Mouse (Mus musculus): ENCODE measurements around the gene Ift52.
A peak's percentile ranks its signal among the peaks of the same experiment; 100 is the strongest.
"Not testable (repeated sequence)": the region's sequence is repeated elsewhere in the genome, so short reads cannot be mapped to it uniquely, and the experiment has no call there.

The Ift52 gene

DNA sequence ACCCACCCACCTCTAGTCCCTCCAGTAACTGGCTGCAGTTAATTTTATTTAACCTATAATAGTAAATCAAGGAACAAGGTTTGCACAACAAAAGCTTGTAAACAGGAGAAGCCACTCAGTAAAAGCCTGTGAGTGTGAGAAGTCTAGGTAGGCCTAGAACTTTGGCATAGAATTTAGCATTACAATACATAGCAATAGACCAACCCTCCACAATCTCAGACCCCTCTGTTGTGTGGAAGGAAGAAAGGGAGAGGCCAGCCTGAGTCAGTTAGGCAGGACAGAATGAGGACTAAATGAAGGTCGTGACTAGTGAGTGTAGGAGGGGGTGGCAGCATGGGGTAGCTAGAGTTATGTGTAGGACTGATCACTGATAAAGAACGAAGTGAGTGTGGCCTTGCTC, 14.6 kb downstream of the Ift52 start:
- DNase-seq (ENCODE audit: low read depth, low spot score), result no peak

DNA sequence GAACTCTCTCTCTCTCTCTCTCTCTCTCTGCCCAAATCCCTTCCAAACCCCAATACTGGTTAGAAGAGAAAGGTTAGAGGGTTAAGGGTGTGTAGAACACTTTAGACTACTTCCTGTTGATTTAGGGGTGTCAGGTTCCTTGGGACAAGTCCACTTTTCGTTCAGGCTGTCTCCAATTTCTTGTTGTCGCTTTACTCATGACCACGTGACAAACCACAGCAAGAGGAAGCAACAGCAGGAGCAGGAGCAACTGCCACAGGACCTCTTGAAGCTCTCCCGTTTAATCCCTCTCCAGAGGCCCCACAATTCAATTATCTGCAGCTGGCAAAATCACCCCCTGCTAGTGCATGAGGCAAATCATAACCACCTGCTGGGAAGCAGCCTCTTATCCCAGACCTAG, 15.5 kb downstream of the Ift52 start:
- no peak for DNase-seq (ENCODE audit: low read depth, low spot score)

DNA sequence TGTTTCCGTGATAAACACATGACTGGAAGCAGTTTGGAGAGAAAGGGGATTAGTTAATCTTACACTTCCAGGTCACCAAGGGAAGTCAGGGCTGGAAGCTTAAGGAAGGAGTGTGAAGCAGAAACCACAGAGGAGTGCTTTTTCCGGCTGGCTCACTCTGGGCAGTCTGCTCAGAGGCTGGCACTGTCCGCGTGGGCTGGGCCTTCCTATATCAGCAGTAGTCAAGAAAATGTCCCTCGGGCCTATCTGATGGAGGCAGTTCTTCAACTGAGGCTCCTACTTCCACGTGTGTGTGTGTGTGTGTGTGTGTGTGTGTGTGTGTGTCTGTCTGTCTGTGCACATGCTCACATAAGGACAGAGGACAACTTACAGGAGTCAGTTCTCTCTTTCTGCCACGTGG, 22.8 kb downstream of the Ift52 start:
- no peak for DNase-seq (ENCODE audit: low read depth, low spot score)

DNA sequence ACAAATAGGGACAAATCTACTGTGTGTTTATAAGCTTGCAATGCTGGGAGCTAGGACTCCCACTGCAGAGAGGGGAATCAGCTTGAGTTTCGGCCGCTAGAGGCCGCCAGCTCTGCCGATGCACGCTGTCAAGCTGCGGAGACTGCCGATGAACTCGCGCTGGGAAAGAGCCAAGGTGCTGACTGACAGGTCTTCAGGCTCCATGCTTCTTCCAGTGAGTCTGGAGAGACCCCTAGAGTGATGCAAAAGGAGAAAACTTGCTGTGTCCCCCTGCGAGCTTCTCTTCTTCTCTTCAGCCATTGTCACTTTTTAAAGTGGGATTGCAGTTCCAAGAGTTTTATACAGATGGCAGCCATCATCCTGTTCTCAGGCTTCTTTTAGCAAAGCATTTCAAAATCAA, 31.0 kb downstream of the Ift52 start:
- DNase-seq (ENCODE audit: low read depth, low spot score), result no peak

DNA sequence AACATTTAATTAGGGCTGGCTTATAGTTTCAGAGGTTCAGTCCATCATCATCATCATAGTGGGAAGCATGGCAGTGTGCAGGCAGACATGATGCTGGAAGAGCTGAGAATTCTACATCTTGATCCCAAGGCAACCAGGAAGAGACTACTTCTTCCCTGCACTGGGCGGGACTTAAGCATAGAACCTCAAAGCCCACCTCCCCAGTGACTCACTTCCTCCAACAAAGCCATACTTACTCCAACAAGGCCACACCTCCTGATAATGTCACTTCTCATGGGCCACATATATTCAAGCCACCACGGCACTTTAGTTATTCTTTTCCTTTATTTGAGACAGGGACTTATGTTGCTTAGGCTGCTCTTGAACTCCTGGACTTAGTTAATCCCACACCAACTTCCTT, 32.0 kb downstream of the Ift52 start:
- DNase-seq (ENCODE audit: low read depth, low spot score), result no peak

DNA sequence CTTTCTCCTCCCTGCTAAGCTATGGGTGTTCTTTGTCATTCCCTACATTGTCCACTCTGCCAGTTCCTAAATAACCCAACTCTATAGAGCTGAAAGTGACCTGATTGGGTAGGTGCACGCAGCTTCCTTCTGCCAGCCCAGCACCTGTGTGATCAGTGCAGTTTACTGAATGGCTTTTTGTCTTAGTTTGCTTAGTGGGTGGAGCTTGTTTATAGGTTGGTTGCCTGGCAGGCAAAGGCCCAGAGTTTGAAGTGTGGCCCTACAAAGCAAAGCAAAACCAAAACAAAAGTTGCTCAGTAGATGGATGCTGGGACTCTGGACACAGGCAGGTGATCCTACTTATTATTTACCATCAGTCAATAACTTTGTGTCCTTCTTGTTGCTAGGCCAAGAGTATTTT, 34.5 kb downstream of the Ift52 start:
- no peak for DNase-seq (ENCODE audit: low read depth, low spot score)

DNA sequence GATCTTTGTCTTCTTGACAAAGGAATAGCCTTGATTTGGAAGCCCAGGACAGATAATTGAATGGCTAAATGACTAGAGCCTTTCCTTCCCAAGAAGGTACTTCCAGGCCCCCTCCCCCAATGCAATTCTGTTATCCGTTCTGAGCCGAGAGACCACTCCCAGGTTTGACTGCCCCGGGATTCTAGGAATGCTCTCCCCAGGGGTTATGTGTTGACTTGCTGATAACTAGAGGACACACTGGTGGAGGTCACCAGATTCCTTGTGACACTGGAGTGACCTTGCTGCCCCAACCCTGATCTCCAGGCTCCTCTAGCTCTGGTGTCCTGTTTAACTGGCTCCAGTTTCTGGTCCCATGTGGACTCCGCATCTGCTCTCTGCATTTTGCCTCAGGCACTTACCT, 34.9 kb downstream of the Ift52 start:
- DNase-seq (ENCODE audit: low read depth, low spot score), result no peak

DNA sequence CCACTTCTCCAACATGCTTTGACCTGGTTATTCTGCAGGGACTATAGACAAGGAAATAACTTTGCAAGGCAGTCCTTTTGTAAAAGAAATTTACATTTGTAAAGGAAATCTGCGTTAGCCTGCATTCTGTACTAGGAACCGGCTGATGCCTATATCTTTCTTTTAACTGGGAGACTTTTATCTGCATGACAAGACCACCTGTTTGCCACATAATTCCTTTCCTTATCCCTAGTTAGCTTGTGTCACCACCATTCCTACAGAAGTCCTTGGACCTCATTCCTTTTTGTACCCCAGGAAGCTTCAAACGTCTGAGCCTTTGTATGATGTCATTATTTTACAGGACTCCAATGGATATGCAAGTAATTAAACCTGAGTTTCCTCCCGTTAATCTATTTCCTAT, 35.7 kb downstream of the Ift52 start:
- no peak for DNase-seq (ENCODE audit: low read depth, low spot score)

DNA sequence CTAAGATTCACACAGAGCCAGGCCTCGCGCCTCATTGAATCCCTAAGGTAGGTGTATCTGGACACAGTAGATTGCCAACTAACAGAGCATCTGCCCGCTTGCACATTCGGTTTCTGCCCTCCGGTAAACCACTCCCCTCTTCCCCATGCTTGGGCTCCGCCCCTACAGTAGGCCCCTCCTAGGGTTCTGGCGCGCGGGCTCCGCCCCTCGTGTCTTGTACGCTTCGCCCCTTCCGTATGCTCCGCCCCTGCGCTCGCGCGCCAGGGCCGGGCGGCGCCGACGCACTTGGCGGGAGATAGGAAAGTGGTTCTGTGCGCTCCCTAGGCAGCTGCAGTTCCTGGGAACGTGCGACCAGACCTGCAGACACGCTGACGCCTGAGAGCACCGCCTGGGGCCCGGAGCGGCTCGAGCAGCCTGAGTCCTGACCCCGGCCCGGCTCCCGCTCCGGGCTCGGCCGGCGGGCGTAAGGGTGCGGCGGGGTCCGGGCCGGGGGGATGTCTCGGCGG, 37.2 kb downstream of the Ift52 start, which contains the start of gene Mybl2:
TSS of gene Mybl2 (plus strand) at position 353 of the 506 bp plus-strand sequence.
- DNase-seq (ENCODE audit: low read depth, low spot score), result peak; percentile 95

DNA sequence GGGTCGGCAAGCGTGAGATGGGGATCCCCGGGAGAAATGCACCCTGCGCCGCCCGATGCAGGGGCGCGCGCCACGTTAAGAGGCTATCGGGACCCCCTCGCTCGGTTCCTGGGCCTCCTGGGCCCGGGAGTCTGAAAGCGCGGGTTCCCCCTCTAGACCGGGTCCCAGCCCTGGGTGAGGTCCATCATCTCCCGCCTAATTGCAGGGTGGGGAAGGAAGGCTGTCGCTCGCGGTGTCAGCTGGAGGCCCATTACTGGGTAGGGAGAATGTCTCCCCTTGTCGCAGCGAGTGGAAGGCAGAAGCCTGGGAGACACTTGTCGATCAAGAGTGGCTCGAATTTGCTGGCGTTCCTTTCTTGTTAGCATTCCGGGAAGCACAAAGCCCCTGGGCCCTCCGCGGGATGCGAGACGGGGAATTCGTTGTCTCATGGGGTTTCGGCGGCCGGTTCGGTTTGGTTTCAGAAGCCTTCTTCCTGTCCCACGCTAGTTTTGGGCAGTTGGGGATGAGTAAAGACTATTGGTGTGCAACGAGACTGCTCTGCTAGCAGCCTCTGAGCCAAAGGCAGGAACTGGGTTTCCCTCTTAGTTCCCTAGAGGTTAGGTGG, 37.8 kb downstream of the Ift52 start:
- no peak for DNase-seq (ENCODE audit: low read depth, low spot score)

DNA sequence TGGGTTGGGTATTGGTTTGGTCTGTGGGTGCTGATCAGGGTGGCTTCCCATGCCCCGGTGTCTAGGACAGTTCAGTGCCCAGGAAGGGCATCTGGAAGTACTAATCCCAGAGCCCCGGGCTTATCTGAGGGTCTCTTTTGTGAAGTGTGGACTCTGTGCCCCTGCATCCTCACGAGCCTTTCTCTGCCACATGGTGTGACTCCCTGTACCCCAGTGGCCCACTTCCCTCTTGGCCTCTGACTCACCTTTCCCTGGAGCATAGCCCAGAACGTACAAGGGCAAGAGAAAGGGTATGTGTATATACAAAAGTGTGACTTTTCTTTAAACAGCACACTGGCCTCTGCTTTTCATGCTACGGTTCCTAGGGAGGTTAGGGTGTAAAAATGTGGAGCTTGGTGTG, 38.6 kb downstream of the Ift52 start:
- DNase-seq (ENCODE audit: low read depth, low spot score), result no peak

DNA sequence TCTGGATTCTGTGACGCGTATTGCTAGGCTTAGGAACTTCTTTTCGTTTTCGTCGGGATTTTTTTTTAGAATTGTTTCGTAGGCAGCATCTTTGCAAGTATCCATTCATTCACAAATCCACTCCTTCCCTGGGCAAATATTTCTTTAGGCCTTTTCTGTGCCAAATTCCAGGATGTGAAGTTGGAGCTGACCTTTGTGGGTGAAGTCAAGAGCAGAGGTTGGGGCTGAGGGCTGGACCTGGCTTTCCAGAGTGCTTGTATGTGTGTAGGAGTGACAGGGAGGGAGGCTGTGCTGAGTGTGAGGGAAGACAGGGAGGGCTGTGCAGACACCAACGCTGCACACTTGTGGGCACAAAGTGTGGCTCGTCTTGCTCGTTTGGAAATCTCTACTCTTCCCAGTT, 39.4 kb downstream of the Ift52 start:
- DNase-seq (ENCODE audit: low read depth, low spot score), result no peak

DNA sequence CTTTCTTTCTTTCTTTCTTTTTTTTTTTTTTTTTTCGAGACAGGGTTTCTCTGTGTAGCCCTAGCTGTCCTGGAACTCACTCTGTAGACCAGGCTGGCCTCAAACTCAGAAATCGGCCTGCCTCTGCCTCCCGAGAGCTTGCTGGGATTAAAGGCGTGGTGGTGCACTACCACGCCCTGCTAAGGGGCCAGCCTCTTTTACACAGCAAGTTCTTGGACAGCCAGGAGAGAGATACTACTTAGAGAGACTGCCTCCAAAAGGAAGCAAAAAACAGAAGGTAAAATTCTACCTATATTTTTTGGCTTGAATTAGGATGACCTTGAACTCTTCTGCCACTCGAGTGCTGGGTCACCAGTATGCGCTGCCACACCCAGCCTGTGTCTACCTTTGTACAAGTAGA, 41.8 kb downstream of the Ift52 start:
- DNase-seq (ENCODE audit: low read depth, low spot score), result not testable (repeated sequence)

DNA sequence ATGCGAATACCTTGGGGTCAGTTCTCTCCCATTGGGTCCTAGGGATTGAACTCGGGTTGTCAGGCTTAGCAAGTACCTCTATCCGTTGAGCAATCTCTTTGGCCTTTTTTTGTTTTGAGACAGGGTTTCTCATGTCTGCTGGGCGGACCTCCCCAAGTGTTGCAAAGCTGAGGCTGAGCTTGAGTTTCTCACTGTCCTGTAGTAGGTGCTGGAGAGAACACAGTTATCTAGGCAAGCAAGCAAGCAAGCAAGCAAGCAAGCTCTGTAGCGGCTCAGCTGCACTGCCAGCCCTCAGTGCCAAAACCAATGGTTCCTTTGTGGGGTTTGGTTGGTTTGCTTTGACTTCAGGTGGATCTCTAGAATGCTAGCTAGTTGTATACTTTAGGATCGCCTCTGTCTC, 43.5 kb downstream of the Ift52 start:
- no peak for DNase-seq (ENCODE audit: low read depth, low spot score)

DNA sequence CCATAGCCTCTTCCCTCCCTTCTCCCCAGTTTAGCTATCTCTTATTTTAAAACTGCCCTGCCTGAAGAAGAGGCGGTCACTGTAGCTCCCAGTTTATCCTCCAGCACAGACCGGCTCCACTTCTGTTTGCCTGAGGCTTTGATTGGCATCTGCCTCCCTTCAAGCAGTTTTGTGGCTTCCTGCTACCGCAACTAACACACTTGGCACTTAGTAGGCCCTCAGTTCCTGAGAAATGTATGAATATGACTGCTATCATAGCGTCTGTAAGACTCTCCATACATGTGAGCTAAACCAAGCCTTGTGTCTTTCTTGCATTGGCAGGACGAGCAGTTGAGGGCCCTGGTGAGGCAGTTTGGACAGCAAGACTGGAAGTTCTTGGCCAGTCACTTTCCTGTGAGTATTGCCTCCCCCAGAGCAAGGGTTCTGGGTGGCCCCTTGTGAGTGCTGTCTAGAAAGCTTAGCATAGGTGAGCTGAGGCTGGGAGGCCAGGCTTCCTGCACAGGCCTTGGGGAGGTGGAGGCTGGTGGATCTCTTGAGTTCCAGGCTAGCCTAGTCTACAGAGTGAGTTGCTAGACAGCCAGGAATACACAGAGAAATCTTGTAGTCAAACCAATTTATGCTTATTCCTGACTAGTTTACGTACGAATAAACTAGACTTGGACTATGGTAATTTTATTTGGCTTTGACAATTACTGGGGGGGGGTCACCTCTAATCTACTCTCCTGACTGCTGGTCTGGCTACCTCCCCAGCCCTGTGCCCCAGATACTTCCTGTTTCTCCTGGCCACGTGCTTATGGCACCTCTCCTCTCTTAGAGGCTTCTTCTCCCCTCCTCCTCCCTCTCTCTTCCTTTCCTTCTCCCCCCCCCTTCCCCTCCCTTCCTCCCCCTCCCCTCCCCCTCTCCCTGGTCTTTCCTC, 44.3 kb downstream of the Ift52 start:
- DNase-seq (ENCODE audit: low read depth, low spot score), result no peak

DNA sequence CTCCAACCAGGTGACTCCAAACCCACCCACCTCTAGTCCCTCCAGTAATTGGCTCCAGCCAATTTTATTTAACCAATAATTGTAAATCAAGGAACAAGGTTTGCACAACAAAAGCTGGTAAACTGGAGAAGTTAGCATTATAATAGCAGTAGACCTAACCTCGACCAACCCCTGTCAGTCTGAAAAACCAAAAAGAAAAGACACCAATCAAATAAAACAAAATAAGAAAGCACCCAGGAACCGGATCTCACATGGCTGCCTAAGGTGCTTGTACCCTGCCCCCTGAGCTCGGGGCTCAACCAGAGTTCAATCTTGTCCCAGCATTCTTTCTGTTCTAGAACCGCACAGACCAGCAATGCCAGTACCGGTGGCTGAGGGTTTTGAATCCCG, 45.0 kb downstream of the Ift52 start:
- DNase-seq (ENCODE audit: low read depth, low spot score), result peak; percentile 70

DNA sequence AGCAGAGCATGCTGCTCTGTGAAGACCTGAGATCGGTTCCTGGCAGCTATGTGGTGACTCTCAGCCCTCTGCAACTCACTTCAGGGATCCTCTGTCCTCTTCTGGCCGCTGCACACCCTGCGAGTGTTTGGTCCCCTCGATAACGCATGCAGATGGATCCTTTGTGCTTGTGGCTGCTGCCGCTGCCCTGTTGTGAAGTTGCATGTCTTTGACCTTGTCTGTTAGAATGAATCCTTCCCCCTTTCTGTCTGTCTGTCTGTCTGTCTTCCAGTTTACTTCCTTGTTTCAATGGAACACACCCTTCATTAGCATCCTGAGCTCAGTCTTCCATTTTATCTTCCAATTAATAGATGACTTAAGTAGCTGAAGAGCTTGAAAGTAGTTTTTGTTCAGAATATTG, 49.2 kb downstream of the Ift52 start:
- DNase-seq (ENCODE audit: low read depth, low spot score), result no peak

DNA sequence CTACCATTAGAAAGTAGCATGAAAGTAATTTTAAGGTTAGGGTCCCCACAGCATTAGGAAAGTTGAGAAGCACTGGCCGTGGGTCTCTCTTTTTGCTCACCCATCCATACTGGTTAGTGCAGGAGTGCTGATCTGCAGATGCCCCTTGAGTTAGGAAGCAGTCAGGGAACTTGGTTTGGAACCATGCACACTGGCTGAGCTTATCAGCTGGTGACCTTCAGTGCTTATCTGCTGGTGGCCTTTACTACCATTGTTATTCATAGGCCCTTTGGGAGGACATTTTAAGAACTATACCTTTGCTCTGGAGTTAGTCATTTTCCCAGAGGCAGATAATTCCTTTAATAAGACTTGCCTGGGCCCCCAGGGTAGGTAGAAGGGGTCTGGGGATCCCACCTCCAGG, 50.1 kb downstream of the Ift52 start:
- no peak for DNase-seq (ENCODE audit: low read depth, low spot score)

DNA sequence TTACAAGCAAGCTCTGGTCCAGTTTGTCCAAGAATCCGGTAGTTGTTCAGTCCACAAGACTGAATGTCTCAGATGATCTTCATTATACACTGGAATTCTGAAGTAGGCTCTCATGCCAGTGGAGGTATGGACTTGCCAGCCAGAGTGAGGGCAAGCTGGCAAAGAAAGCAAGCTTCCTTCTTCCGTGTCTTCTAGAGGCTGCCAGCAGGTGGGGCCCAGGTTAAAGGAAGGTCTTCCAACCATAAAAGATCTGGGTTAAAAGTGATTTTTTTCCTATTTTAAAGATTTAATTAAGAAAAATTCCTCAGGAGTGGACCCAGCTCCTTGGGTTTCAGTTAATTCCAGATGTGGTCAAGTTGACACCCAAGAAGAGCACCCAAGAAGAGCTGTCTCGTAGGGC, 53.1 kb downstream of the Ift52 start:
- DNase-seq (ENCODE audit: low read depth, low spot score), result no peak

DNA sequence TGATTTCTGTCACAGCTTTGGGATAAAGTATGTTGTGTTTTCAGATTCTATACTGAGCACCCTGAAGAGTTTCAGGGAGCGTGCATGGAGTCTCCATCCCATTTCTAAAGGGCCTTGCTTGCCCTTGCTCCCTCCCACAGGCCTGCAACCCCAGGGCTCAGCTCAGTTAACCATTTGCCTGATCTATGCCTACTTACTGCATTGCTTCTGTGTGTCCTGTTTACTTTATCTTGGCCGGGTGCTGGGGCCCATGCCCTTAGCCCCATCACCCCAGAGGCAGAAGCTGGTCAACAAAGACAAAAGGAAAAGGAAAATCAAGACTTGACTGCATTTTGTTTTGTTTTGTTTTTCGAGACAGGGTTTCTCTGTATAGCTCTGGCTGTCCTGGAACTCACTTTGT, 54.4 kb downstream of the Ift52 start:
- no peak for DNase-seq (ENCODE audit: low read depth, low spot score)

DNA sequence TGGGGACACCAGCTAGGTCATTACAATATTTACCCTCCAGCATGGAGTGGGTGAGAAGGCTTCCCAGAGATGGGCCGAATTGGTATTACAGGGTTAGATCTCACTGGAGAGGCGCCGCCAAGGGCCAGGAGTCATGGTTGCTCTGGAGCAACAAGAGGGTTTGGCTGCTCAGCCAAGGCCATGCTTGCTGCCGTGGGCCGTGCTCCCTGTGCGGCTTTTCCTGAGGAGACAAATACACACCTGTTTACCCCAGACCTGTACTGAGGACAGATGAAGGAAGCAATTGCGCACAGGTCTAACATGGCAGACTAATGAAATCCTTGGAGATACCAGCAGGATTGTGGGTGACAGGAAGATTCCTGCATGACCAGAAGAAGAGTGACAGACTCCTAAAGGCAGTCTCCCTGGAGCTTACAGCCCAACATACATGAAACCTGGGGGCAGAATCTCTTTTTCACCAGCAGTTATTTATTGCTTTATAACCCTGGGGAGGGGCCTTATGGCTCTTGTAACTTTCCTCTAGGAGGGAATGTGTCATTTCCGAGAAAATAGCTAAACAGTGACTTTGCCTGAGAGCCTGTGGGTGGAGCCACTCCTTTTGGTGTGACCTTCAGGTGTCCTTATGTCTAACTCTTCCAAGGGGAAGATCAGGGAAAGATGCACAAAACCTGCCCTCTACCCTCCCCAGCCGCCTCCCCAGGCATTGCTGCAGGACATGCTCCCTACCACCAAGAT, 56.0 kb downstream of the Ift52 start:
- no peak for DNase-seq (ENCODE audit: low read depth, low spot score)

DNA sequence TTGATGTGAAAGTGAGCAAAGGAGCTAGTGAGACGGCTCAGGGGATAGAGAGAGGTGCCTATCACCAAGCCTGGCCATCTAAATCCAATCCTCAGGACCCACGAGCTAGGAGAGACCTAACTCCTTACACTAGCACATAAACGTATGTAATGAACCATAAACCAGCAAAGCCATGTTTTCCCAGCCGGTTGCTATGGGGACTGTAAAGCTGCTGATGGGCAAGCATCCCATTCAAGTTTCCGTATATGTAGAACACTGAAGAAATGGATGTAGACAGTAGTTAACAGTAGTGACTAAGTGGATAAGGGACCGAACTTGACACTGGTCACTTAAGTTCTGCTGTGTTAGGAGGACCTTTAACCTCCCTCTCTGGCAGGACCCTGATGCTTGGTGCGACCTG, 56.9 kb downstream of the Ift52 start:
- no peak for DNase-seq (ENCODE audit: low read depth, low spot score)
